Mouse (Mus musculus): ENCODE measurements around the gene Mknk2. TPM values are rescaled to one million over a fixed set of nuclear protein-coding genes. Genes with fewer than 3 reads are reported as not detected.

Gene Mknk2
- polyA plus RNA-seq, 1 experiment: 163 TPM

DNA sequence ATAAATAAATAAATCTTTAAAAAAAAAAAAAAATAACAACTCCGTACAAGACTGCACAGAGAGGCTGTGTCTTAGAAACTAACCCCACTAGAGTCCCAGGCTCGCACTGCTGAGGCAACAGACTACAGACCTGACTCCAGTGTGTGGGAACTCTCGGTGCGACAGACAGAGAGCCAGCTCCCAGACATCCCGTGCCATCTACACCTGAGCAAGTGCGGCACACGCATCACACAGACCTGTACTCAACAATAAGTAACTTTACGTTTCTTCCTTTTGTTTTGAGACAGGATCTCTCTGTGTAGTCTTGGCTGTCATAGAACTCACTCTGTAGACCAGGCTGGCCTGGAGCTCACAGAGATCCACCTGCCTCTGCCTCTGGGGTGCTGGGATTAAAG is 19.5 kb upstream of the Mknk2 start:
- 85% methylated on average over 8 of the region's 8 CpGs for WGBS
- Histone ChIP-seq H3K4me1 (ENCODE audit: control insufficient read depth, insufficient read depth, low read length) (peaks cover 41% of the 10 kb centered on the region), H3K27ac (ENCODE audit: insufficient read depth, low read depth, low read length) (no peak overlapping the region)

GRCm38 (mm10) chr10:80696502-80697392 is 18.8 kb upstream of the Mknk2 start:
- TF ChIP-seq POLR2A (IDR thresholded peaks at IDR 0.05; ENCODE audit: low read depth, low read length): no peak
- no peak for TF ChIP-seq CTCF (conservative IDR thresholded peaks at IDR 0.05; ENCODE audit: insufficient read depth, insufficient read length, low read depth, low read length)

More for the DNA sequence above, 19.5 kb upstream of the Mknk2 start:
- H3K4me3 ChIP-seq (ENCODE audit: insufficient read depth, low read depth, low read length): no peak overlapping the region
- H3K36me3 ChIP-seq (ENCODE audit: control insufficient read depth, insufficient read depth, low read length): no peaks in the 10 kb centered on the region
- DNase-seq: no peak
- no peaks in the 10 kb centered on the region for H3K27me3 ChIP-seq (replicated peaks; ENCODE audit: control insufficient read depth, insufficient read depth, low read length)
- no peak for TF ChIP-seq POLR2A (IDR thresholded peaks at IDR 0.05; ENCODE audit: low read depth, low read length)
- no peak for TF ChIP-seq CTCF (conservative IDR thresholded peaks at IDR 0.05; ENCODE audit: insufficient read depth, insufficient read length, low read depth, low read length)

GRCm38 (mm10) chr10:80695801-80696501 is 18.0 kb upstream of the Mknk2 start:
- WGBS: 46% methylated on average over 10 of the region's 10 CpGs
- Histone ChIP-seq H3K4me1 (ENCODE audit: control insufficient read depth, insufficient read depth, low read length) (peaks cover 38% of the 10 kb centered on the region), H3K36me3 (ENCODE audit: control insufficient read depth, insufficient read depth, low read length) (no peaks in the 10 kb centered on the region), H3K27me3 (replicated peaks; ENCODE audit: control insufficient read depth, insufficient read depth, low read length) (no peaks in the 10 kb centered on the region), H3K4me3 (ENCODE audit: insufficient read depth, low read depth, low read length) (no peak overlapping the region), H3K27ac (ENCODE audit: insufficient read depth, low read depth, low read length) (peak overlapping the region; percentile 62)
- no peak for DNase-seq
- TF ChIP-seq POLR2A (IDR thresholded peaks at IDR 0.05; ENCODE audit: low read depth, low read length) (no peak), CTCF (conservative IDR thresholded peaks at IDR 0.05; ENCODE audit: insufficient read depth, insufficient read length, low read depth, low read length) (no peak)

More at GRCm38 (mm10) chr10:80696502-80697392, 18.8 kb upstream of the Mknk2 start:
- no peak for DNase-seq
- Histone ChIP-seq H3K27ac (ENCODE audit: insufficient read depth, low read depth, low read length) (peak overlapping the region; percentile 62), H3K36me3 (ENCODE audit: control insufficient read depth, insufficient read depth, low read length) (no peaks in the 10 kb centered on the region), H3K27me3 (replicated peaks; ENCODE audit: control insufficient read depth, insufficient read depth, low read length) (no peaks in the 10 kb centered on the region), H3K4me3 (ENCODE audit: insufficient read depth, low read depth, low read length) (no peak overlapping the region), H3K4me1 (ENCODE audit: control insufficient read depth, insufficient read depth, low read length) (peaks cover 41% of the 10 kb centered on the region)
- WGBS: 37% methylated on average over 12 of the region's 12 CpGs

- WGBS: 48% methylated on average over 2 of the region's 2 CpGs
- Histone ChIP-seq H3K27ac (ENCODE audit: insufficient read depth, low read depth, low read length) (peak overlapping the region; percentile 72), H3K27me3 (replicated peaks; ENCODE audit: control insufficient read depth, insufficient read depth, low read length) (no peaks in the 10 kb centered on the region), H3K4me1 (ENCODE audit: control insufficient read depth, insufficient read depth, low read length) (peaks cover 35% of the 10 kb centered on the region), H3K36me3 (ENCODE audit: control insufficient read depth, insufficient read depth, low read length) (no peaks in the 10 kb centered on the region), H3K4me3 (ENCODE audit: insufficient read depth, low read depth, low read length) (no peak overlapping the region)
- DNase-seq: peak; percentile 78
- no peak for TF ChIP-seq POLR2A (IDR thresholded peaks at IDR 0.05; ENCODE audit: low read depth, low read length)
- TF ChIP-seq CTCF (conservative IDR thresholded peaks at IDR 0.05; ENCODE audit: insufficient read depth, insufficient read length, low read depth, low read length): no peak
Measured at GRCm38 (mm10) chr10:80695186-80695585, 17.3 kb upstream of the Mknk2 start.

- 89% methylated on average over 13 of the region's 13 CpGs for WGBS
- TF ChIP-seq POLR2A (IDR thresholded peaks at IDR 0.05; ENCODE audit: low read depth, low read length) (no peak), CTCF (conservative IDR thresholded peaks at IDR 0.05; ENCODE audit: insufficient read depth, insufficient read length, low read depth, low read length) (no peak)
- Histone ChIP-seq H3K4me3 (ENCODE audit: insufficient read depth, low read depth, low read length) (no peak overlapping the region), H3K27ac (ENCODE audit: insufficient read depth, low read depth, low read length) (peak overlapping the region; percentile 72), H3K27me3 (replicated peaks; ENCODE audit: control insufficient read depth, insufficient read depth, low read length) (no peaks in the 10 kb centered on the region), H3K4me1 (ENCODE audit: control insufficient read depth, insufficient read depth, low read length) (peaks cover 35% of the 10 kb centered on the region), H3K36me3 (ENCODE audit: control insufficient read depth, insufficient read depth, low read length) (no peaks in the 10 kb centered on the region)
- no peak for DNase-seq
Measured at GRCm38 (mm10) chr10:80694159-80694938, 16.4 kb upstream of the Mknk2 start.

DNA sequence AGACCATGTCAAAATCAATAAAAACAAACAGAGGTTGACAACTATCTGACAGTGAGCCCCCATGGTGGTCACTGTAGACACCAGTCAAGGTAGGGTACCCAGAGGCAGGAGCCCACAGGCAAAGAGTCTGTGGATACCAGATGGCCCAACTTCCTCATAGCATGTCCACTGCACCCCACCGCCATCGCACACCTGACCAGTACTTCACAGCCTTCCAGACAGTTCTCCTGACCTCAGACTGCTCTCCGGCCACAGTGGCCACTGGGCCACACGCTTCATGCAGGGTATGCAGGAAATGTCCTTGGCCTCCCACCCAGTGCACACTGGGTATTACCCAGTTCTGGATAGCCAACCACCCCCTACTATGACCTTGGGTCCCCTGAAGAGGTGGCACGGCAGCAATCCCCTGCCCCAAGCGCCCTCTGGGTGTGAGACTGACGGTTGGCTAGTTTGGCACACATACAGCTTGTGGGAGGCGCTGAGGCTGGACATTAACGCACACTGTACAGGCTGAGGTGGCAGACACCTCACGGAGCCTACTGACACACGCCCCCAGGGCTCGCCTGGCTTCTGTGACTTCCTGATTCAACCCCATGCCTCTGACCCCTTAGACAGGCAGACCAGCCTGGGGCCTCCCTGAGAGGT is 15.6 kb upstream of the Mknk2 start:
- 46% methylated on average over 12 of the region's 12 CpGs for WGBS
- H3K36me3 ChIP-seq (ENCODE audit: control insufficient read depth, insufficient read depth, low read length): no peaks in the 10 kb centered on the region
- no peak overlapping the region for H3K27ac ChIP-seq (ENCODE audit: insufficient read depth, low read depth, low read length)
- H3K4me3 ChIP-seq (ENCODE audit: insufficient read depth, low read depth, low read length): no peak overlapping the region
- no peaks in the 10 kb centered on the region for H3K27me3 ChIP-seq (replicated peaks; ENCODE audit: control insufficient read depth, insufficient read depth, low read length)
- peaks cover 35% of the 10 kb centered on the region for H3K4me1 ChIP-seq (ENCODE audit: control insufficient read depth, insufficient read depth, low read length)
- DNase-seq: peak; percentile 63
- TF ChIP-seq POLR2A (IDR thresholded peaks at IDR 0.05; ENCODE audit: low read depth, low read length) (no peak), CTCF (conservative IDR thresholded peaks at IDR 0.05; ENCODE audit: insufficient read depth, insufficient read length, low read depth, low read length) (no peak)

All from kidney, adult 2 months (tissue).